Mouse (Mus musculus) hindbrain, embryonic 15.5 days (tissue): ENCODE data around the gene Emcn. TPM values are rescaled to one million over a fixed set of nuclear protein-coding genes. Genes with fewer than 3 reads are reported as not detected.
A peak's percentile ranks its signal among the peaks of the same experiment; 100 is the strongest.

ENCODE experiments used
- ATAC-seq: fragments of 200-750 bp; cut with Nextera tagmentation; 2 replicates; pipeline ENCODE4 v1.8.0; 2017; ENCODE audit warnings: low read depth, moderate number of reproducible peaks, moderate TSS enrichment; ENCODE audit not compliant: low FRiP score
- H3K27ac ChIP-seq: fragments of 300-500 bp; sonication (generic); replicated peaks from 2 replicates; pipeline ENCODE4 v1.5.1; 2015; ENCODE audit warnings: mild to moderate bottlenecking, inconsistent platforms
- H3K27me3 ChIP-seq: fragments of 300-500 bp; sonication (generic); 2 replicates; pipeline ENCODE4 v1.6.1; 2015; ENCODE audit warnings: control low read depth, inconsistent platforms
- H3K36me3 ChIP-seq: fragments of 300-500 bp; sonication (generic); 2 replicates; pipeline ENCODE4 v1.6.1; 2015; ENCODE audit warnings: control low read depth, inconsistent platforms
- H3K4me1 ChIP-seq: fragments of 300-500 bp; sonication (generic); replicated peaks from 2 replicates; pipeline ENCODE4 v1.6.1; 2015; ENCODE audit warnings: control low read depth, inconsistent platforms
- H3K4me2 ChIP-seq: fragments of 300-500 bp; sonication (generic); 2 replicates; pipeline ENCODE4 v1.6.1; 2015; ENCODE audit warnings: moderate library complexity, mild to moderate bottlenecking, inconsistent platforms
- H3K4me3 ChIP-seq: fragments of 300-500 bp; sonication (generic); 2 replicates; pipeline ENCODE4 v1.5.1; 2015; ENCODE audit warnings: mild to moderate bottlenecking, inconsistent platforms
- H3K9ac ChIP-seq: fragments of 300-500 bp; sonication (generic); 2 replicates; pipeline ENCODE4 v1.6.1; 2015; ENCODE audit warnings: inconsistent platforms
- H3K9me3 ChIP-seq: fragments of 300-500 bp; sonication (generic); 2 replicates; pipeline ENCODE4 v1.6.1; 2016; ENCODE audit warnings: control low read depth, inconsistent platforms
- whole genome bisulfite sequencing: fragments of 180-500 bp; shearing (Covaris S2); methylation state at CpG from one replicate; pipeline ENCODE4 v1.1.7; 2015; 5-methylcytosine and 5-hydroxymethylcytosine counted together
- polyA plus RNA-seq: library from polyadenylated mRNA; unstranded; fragments of >200 nt; fragmentation: Nextera tagmentation; extraction: Ambion mirVana; gene quantifications from 2 replicates; pipeline ENCODE4 v1.2.1, GENCODE M21; 2015

Emcn gene
- polyA plus RNA-seq, 1 experiment from 2014 or later, result 12.2 TPM

- Histone ChIP-seq H3K4me3 (no peak overlapping the region), H3K9me3 (no peaks in the 10 kb centered on the region), H3K4me2 (no peak overlapping the region), H3K9ac (no peak overlapping the region), H3K36me3 (no peaks in the 10 kb centered on the region), H3K4me1 (no peaks in the 10 kb centered on the region), H3K27ac (no peak overlapping the region), H3K27me3 (no peaks in the 10 kb centered on the region)
- no peak for ATAC-seq
- 81% methylated on average over 4 of the region's 4 CpGs for WGBS
Observed at GRCm38 (mm10) chr3:137330950-137331349, 9.9 kb upstream of the Emcn start.

GRCm38 (mm10) chr3:137332531-137332930 lies 8.3 kb upstream of the Emcn start:
- no peak overlapping the region for H3K4me3 ChIP-seq
- no peak for ATAC-seq
- no peaks in the 10 kb centered on the region for H3K4me1 ChIP-seq
- no peaks in the 10 kb centered on the region for H3K27me3 ChIP-seq
- WGBS, result 80% methylated on average over 4 of the region's 4 CpGs
- no peak overlapping the region for H3K4me2 ChIP-seq
- no peaks in the 10 kb centered on the region for H3K9me3 ChIP-seq
- no peak overlapping the region for H3K27ac ChIP-seq
- H3K9ac ChIP-seq, result no peak overlapping the region
- H3K36me3 ChIP-seq, result no peaks in the 10 kb centered on the region

- H3K9me3 ChIP-seq, result no peaks in the 10 kb centered on the region
- no peak overlapping the region for H3K4me2 ChIP-seq
- no peaks in the 10 kb centered on the region for H3K4me1 ChIP-seq
- ATAC-seq, result no peak
- H3K27ac ChIP-seq, result no peak overlapping the region
- 98% methylated on average over 4 of the region's 4 CpGs for WGBS
- no peaks in the 10 kb centered on the region for H3K27me3 ChIP-seq
- no peak overlapping the region for H3K9ac ChIP-seq
- H3K36me3 ChIP-seq, result no peaks in the 10 kb centered on the region
- no peak overlapping the region for H3K4me3 ChIP-seq
Observed at GRCm38 (mm10) chr3:137335957-137336356, 4.9 kb upstream of the Emcn start.

GRCm38 (mm10) chr3:137343446-137343845 lies 2.6 kb downstream of the Emcn start:
- 88% methylated on average over 5 of the region's 5 CpGs for WGBS
- no peak overlapping the region for H3K27ac ChIP-seq
- ATAC-seq, result no peak

GRCm38 (mm10) chr3:137351882-137352281 lies 11.0 kb downstream of the Emcn start:
- WGBS, result 88% methylated on average over 5 of the region's 5 CpGs
- H3K4me3 ChIP-seq, result no peak overlapping the region
- no peak for ATAC-seq
- H3K36me3 ChIP-seq, result no peaks in the 10 kb centered on the region
- no peaks in the 10 kb centered on the region for H3K27me3 ChIP-seq
- H3K9me3 ChIP-seq, result no peaks in the 10 kb centered on the region
- H3K4me1 ChIP-seq, result no peaks in the 10 kb centered on the region
- H3K27ac ChIP-seq, result no peak overlapping the region
- H3K9ac ChIP-seq, result no peak overlapping the region
- no peak overlapping the region for H3K4me2 ChIP-seq

More at GRCm38 (mm10) chr3:137343446-137343845, 2.6 kb downstream of the Emcn start:
- H3K9ac ChIP-seq, result no peak overlapping the region
- H3K9me3 ChIP-seq, result no peaks in the 10 kb centered on the region
- H3K27me3 ChIP-seq, result no peaks in the 10 kb centered on the region
- no peaks in the 10 kb centered on the region for H3K4me1 ChIP-seq
- H3K4me2 ChIP-seq, result no peak overlapping the region
- no peaks in the 10 kb centered on the region for H3K36me3 ChIP-seq
- no peak overlapping the region for H3K4me3 ChIP-seq

GRCm38 (mm10) chr3:137356697-137357096 lies 15.8 kb downstream of the Emcn start:
- Histone ChIP-seq H3K9ac (no peak overlapping the region), H3K9me3 (no peaks in the 10 kb centered on the region), H3K36me3 (no peaks in the 10 kb centered on the region), H3K27ac (no peak overlapping the region), H3K4me3 (no peak overlapping the region), H3K27me3 (no peaks in the 10 kb centered on the region), H3K4me1 (no peaks in the 10 kb centered on the region), H3K4me2 (no peak overlapping the region)
- ATAC-seq, result no peak
- 69% methylated on average over 4 of the region's 4 CpGs for WGBS

GRCm38 (mm10) chr3:137367123-137367825 lies 26.4 kb downstream of the Emcn start:
- WGBS, result 85% methylated on average over 6 of the region's 6 CpGs
- H3K4me1 ChIP-seq, result no peaks in the 10 kb centered on the region
- no peaks in the 10 kb centered on the region for H3K27me3 ChIP-seq
- ATAC-seq, result peak; percentile 66; the same call in 1 of the 2 replicates
- no peak overlapping the region for H3K27ac ChIP-seq
- H3K9ac ChIP-seq, result no peak overlapping the region
- H3K4me3 ChIP-seq, result no peak overlapping the region
- H3K9me3 ChIP-seq, result no peaks in the 10 kb centered on the region
- no peak overlapping the region for H3K4me2 ChIP-seq
- H3K36me3 ChIP-seq, result no peaks in the 10 kb centered on the region

GRCm38 (mm10) chr3:137367826-137368325 lies 27.0 kb downstream of the Emcn start:
- Histone ChIP-seq H3K4me1 (no peaks in the 10 kb centered on the region), H3K4me2 (no peak overlapping the region), H3K27ac (no peak overlapping the region), H3K36me3 (no peaks in the 10 kb centered on the region), H3K4me3 (no peak overlapping the region), H3K27me3 (no peaks in the 10 kb centered on the region), H3K9ac (no peak overlapping the region), H3K9me3 (no peaks in the 10 kb centered on the region)
- WGBS, result 59% methylated on average over 3 of the region's 3 CpGs
- ATAC-seq, result peak; percentile 78; the same call in 1 of the 2 replicates

- no peak overlapping the region for H3K4me3 ChIP-seq
- no peaks in the 10 kb centered on the region for H3K27me3 ChIP-seq
- no peak for ATAC-seq
- H3K27ac ChIP-seq, result no peak overlapping the region
- H3K36me3 ChIP-seq, result no peaks in the 10 kb centered on the region
- H3K9me3 ChIP-seq, result no peaks in the 10 kb centered on the region
- H3K4me2 ChIP-seq, result no peak overlapping the region
- 87% methylated on average over 4 of the region's 4 CpGs for WGBS
- no peaks in the 10 kb centered on the region for H3K4me1 ChIP-seq
- H3K9ac ChIP-seq, result no peak overlapping the region
Observed at GRCm38 (mm10) chr3:137372854-137373253, 32.0 kb downstream of the Emcn start.

GRCm38 (mm10) chr3:137382311-137382710 lies 41.4 kb downstream of the Emcn start:
- H3K9me3 ChIP-seq, result no peaks in the 10 kb centered on the region
- H3K4me2 ChIP-seq, result no peak overlapping the region
- no peaks in the 10 kb centered on the region for H3K36me3 ChIP-seq
- no peak for ATAC-seq
- no peaks in the 10 kb centered on the region for H3K4me1 ChIP-seq
- H3K27ac ChIP-seq, result no peak overlapping the region
- no peak overlapping the region for H3K9ac ChIP-seq
- H3K27me3 ChIP-seq, result no peaks in the 10 kb centered on the region
- H3K4me3 ChIP-seq, result no peak overlapping the region
- WGBS, result 91% methylated on average over 2 of the region's 2 CpGs

GRCm38 (mm10) chr3:137395588-137395987 lies 54.7 kb downstream of the Emcn start:
- no peaks in the 10 kb centered on the region for H3K4me1 ChIP-seq
- H3K9me3 ChIP-seq, result no peaks in the 10 kb centered on the region
- no peak overlapping the region for H3K27ac ChIP-seq
- H3K4me2 ChIP-seq, result no peak overlapping the region
- no peak overlapping the region for H3K4me3 ChIP-seq
- no peak overlapping the region for H3K9ac ChIP-seq
- 71% methylated on average over 11 of the region's 11 CpGs for WGBS
- ATAC-seq, result no peak
- no peaks in the 10 kb centered on the region for H3K27me3 ChIP-seq
- H3K36me3 ChIP-seq, result no peaks in the 10 kb centered on the region

GRCm38 (mm10) chr3:137415451-137416086 lies 74.7 kb downstream of the Emcn start:
- Histone ChIP-seq H3K27me3 (no peaks in the 10 kb centered on the region), H3K9ac (no peak overlapping the region), H3K4me1 (peaks cover 6% of the 10 kb centered on the region), H3K4me3 (no peak overlapping the region), H3K36me3 (no peaks in the 10 kb centered on the region), H3K4me2 (no peak overlapping the region), H3K27ac (no peak overlapping the region), H3K9me3 (no peaks in the 10 kb centered on the region)
- 52% methylated on average over 5 of the region's 5 CpGs for WGBS
- peak; percentile 69 for ATAC-seq
